Mouse (Mus musculus) CD4-positive, CD25-positive, alpha-beta regulatory T cell, adult 4 months (primary cell): ENCODE measurements around the gene Rnaseh2a. TPM values are rescaled to one million over a fixed set of nuclear protein-coding genes. Genes with fewer than 3 reads are reported as not detected.
A peak's percentile ranks its signal among the peaks of the same experiment; 100 is the strongest.
"Not testable (repeated sequence)": the region's sequence is repeated elsewhere in the genome, so short reads cannot be mapped to it uniquely, and the experiment has no call there.

ENCODE experiments used
- ATAC-seq: one replicate; pipeline ENCODE4 v1.8.0; 2017
- polyA plus RNA-seq, 2 experiments: library from polyadenylated mRNA; unstranded; fragments of 100-300 nt; shearing (Covaris generic); gene quantifications; one replicate each; pipeline ENCODE4 v1.2.1; 2017

Rnaseh2a gene
- polyA plus RNA-seq, 2 experiments from 2014 or later = 78.9 to 109 TPM

GRCm38 (mm10) chr8:84928456-84929306, 40.9 kb downstream of the Rnaseh2a start:
- ATAC-seq = peak; percentile 51

GRCm38 (mm10) chr8:84927513-84927912, 42.1 kb downstream of the Rnaseh2a start:
- ATAC-seq = no peak

GRCm38 (mm10) chr8:84925557-84925956, 44.0 kb downstream of the Rnaseh2a start:
- no peak for ATAC-seq

GRCm38 (mm10) chr8:84921596-84921995, 48.0 kb downstream of the Rnaseh2a start:
- no peak for ATAC-seq

GRCm38 (mm10) chr8:84918646-84919045, 50.9 kb downstream of the Rnaseh2a start:
- ATAC-seq = no peak

- ATAC-seq = no peak
Measured at GRCm38 (mm10) chr8:84917781-84918180, 51.8 kb downstream of the Rnaseh2a start.

GRCm38 (mm10) chr8:84915269-84915668, 54.3 kb downstream of the Rnaseh2a start:
- ATAC-seq = no peak

- no peak for ATAC-seq
Measured at GRCm38 (mm10) chr8:84913960-84914359, 55.6 kb downstream of the Rnaseh2a start.

- ATAC-seq = no peak
Measured at GRCm38 (mm10) chr8:84913502-84913900, 56.1 kb downstream of the Rnaseh2a start.

- peak; percentile 74 for ATAC-seq
Measured at GRCm38 (mm10) chr8:84912895-84913501, 56.6 kb downstream of the Rnaseh2a start.

GRCm38 (mm10) chr8:84912391-84912790, 57.2 kb downstream of the Rnaseh2a start:
- ATAC-seq = no peak

- no peak for ATAC-seq
Measured at GRCm38 (mm10) chr8:84911854-84912253, 57.7 kb downstream of the Rnaseh2a start.

- ATAC-seq = no peak
Measured at GRCm38 (mm10) chr8:84910551-84910950, 59.0 kb downstream of the Rnaseh2a start.

GRCm38 (mm10) chr8:84909949-84910348, 59.6 kb downstream of the Rnaseh2a start:
- ATAC-seq = no peak

- no peak for ATAC-seq
Measured at GRCm38 (mm10) chr8:84909162-84909767, 60.3 kb downstream of the Rnaseh2a start.

- peak; percentile 87 for ATAC-seq
Measured at GRCm38 (mm10) chr8:84908421-84909161, 61.0 kb downstream of the Rnaseh2a start, which contains the start of gene Dnase2a. Gene Dnase2a, plus strand, starts transcription at chr8:84908560.

- ATAC-seq = not testable (repeated sequence)
Measured at GRCm38 (mm10) chr8:84907979-84908378, 61.6 kb downstream of the Rnaseh2a start.

GRCm38 (mm10) chr8:84907493-84907892, 62.1 kb downstream of the Rnaseh2a start:
- no peak for ATAC-seq

- ATAC-seq = no peak
Measured at GRCm38 (mm10) chr8:84907037-84907436, 62.5 kb downstream of the Rnaseh2a start.
